Mouse (Mus musculus) olfactory bulb, adult 2 months (tissue): ENCODE measurements at regions not wholly inside any gene's neighbourhood (a gene's known extent, or its start where the extent isn't known, plus 50 kb on each side); places are given as distances from the start of the nearest gene placed in this dataset.

ENCODE experiments used
- H3K27ac ChIP-seq: fragments of 200-500 bp; 2 replicates; pipeline ENCODE4 v1.5.1; 2012; ENCODE audit warnings: low read depth, low read length; ENCODE audit not compliant: insufficient read depth
- H3K4me1 ChIP-seq: fragments of 200-500 bp; 2 replicates; pipeline ENCODE4 v1.6.1; 2012; ENCODE audit warnings: low read length; ENCODE audit not compliant: control insufficient read depth, insufficient read depth
- H3K4me3 ChIP-seq: fragments of 200-500 bp; 2 replicates; pipeline ENCODE4 v1.5.1; 2012; ENCODE audit warnings: mild to moderate bottlenecking, low read depth, low read length, moderate library complexity; ENCODE audit not compliant: insufficient read depth
- CTCF ChIP-seq: fragments of 200-500 bp; IDR thresholded peaks from 2 replicates; pipeline ENCODE4 v1.5.1; 2012; ENCODE audit warnings: low read depth, mild to moderate bottlenecking, low read length, moderate library complexity; ENCODE audit not compliant: insufficient read depth
- POLR2A ChIP-seq: fragments of 200-500 bp; IDR thresholded peaks from 2 replicates; pipeline ENCODE4 v1.6.1; 2012; ENCODE audit warnings: mild to moderate bottlenecking, low read depth, low read length, moderate library complexity; ENCODE audit not compliant: insufficient read depth
- WGBS: fragments of 180-500 bp; shearing (Covaris S2); methylation state at CpG from one replicate; pipeline ENCODE4 v1.1.7; 2018; 5-methylcytosine and 5-hydroxymethylcytosine counted together

GRCm38 (mm10) chr8:86222228-86222627, 358.3 kb downstream of the Abcc12 start:
- 97% methylated on average over 4 of the region's 4 CpGs for WGBS
- Histone ChIP-seq H3K4me1 (peaks cover 2% of the 10 kb centered on the region; the same call in 1 of the 2 replicates), H3K27ac (no peak overlapping the region), H3K4me3 (no peak overlapping the region)
- TF ChIP-seq POLR2A, result no peak
- no peak for TF ChIP-seq CTCF

GRCm38 (mm10) chr8:86214399-86214798, 366.1 kb downstream of the Abcc12 start:
- no peak for TF ChIP-seq POLR2A
- no peak for TF ChIP-seq CTCF
- 74% methylated on average over 8 of the region's 8 CpGs for WGBS
- Histone ChIP-seq H3K4me1 (peaks cover 7% of the 10 kb centered on the region; the same call in 1 of the 2 replicates), H3K27ac (no peak overlapping the region), H3K4me3 (no peak overlapping the region)

- 75% methylated on average over 2 of the region's 2 CpGs for WGBS
These were observed 368.0 kb downstream of the Abcc12 start for GRCm38 (mm10) chr8:86212461-86212860.

GRCm38 (mm10) chr8:86208812-86209262, 368.1 kb downstream of the Phkb start:
- H3K4me1 ChIP-seq, result peaks cover 8% of the 10 kb centered on the region; the same call in 1 of the 2 replicates
- H3K4me3 ChIP-seq, result no peak overlapping the region
- no peak for TF ChIP-seq CTCF
- TF ChIP-seq POLR2A, result no peak
- WGBS, result 55% methylated on average over 5 of the region's 5 CpGs
- no peak overlapping the region for H3K27ac ChIP-seq

More at GRCm38 (mm10) chr8:86212461-86212860, 368.0 kb downstream of the Abcc12 start:
- H3K27ac ChIP-seq, result no peak overlapping the region
- no peak for TF ChIP-seq POLR2A
- no peak for TF ChIP-seq CTCF
- peaks cover 9% of the 10 kb centered on the region; the same call in 1 of the 2 replicates for H3K4me1 ChIP-seq
- no peak overlapping the region for H3K4me3 ChIP-seq

GRCm38 (mm10) chr8:86204421-86205229, 363.9 kb downstream of the Phkb start:
- Histone ChIP-seq H3K4me1 (peaks cover 11% of the 10 kb centered on the region), H3K27ac (no peak overlapping the region), H3K4me3 (no peak overlapping the region)
- 63% methylated on average over 6 of the region's 6 CpGs for WGBS
- no peak for TF ChIP-seq CTCF

- H3K27ac ChIP-seq, result no peak overlapping the region
- 51% methylated on average over 9 of the region's 9 CpGs for WGBS
- H3K4me1 ChIP-seq, result peaks cover 11% of the 10 kb centered on the region
- no peak overlapping the region for H3K4me3 ChIP-seq
- TF ChIP-seq POLR2A (no peak), CTCF (no peak)
These were observed 362.3 kb downstream of the Phkb start for GRCm38 (mm10) chr8:86203107-86203506.

GRCm38 (mm10) chr8:86201830-86202229, 361.1 kb downstream of the Phkb start:
- no peak for TF ChIP-seq POLR2A
- TF ChIP-seq CTCF, result no peak
- 33% methylated on average over 4 of the region's 4 CpGs for WGBS
- Histone ChIP-seq H3K27ac (no peak overlapping the region), H3K4me3 (no peak overlapping the region), H3K4me1 (peaks cover 9% of the 10 kb centered on the region)

GRCm38 (mm10) chr8:86192262-86192661, 351.5 kb downstream of the Phkb start:
- Histone ChIP-seq H3K4me1 (no peaks in the 10 kb centered on the region), H3K27ac (no peak overlapping the region), H3K4me3 (no peak overlapping the region)
- TF ChIP-seq POLR2A (no peak), CTCF (no peak)
- WGBS, result 57% methylated on average over 4 of the region's 4 CpGs

- no peak for TF ChIP-seq CTCF
- no peak for TF ChIP-seq POLR2A
- H3K4me1 ChIP-seq, result no peaks in the 10 kb centered on the region
- no peak overlapping the region for H3K27ac ChIP-seq
- no peak overlapping the region for H3K4me3 ChIP-seq
- WGBS, result 88% methylated on average over 5 of the region's 5 CpGs
These were observed 343.9 kb downstream of the Phkb start for GRCm38 (mm10) chr8:86184671-86185070.
